Mouse (Mus musculus) forelimb bud, embryonic 11.5 days (tissue): ENCODE results near the gene Hdac7.

Experiments
- DNase-seq: peaks from one replicate; pipeline ENCODE4 v3.0.0-alpha.2; 2012; ENCODE audit warnings: low read depth, low spot score

Hdac7 gene

DNA sequence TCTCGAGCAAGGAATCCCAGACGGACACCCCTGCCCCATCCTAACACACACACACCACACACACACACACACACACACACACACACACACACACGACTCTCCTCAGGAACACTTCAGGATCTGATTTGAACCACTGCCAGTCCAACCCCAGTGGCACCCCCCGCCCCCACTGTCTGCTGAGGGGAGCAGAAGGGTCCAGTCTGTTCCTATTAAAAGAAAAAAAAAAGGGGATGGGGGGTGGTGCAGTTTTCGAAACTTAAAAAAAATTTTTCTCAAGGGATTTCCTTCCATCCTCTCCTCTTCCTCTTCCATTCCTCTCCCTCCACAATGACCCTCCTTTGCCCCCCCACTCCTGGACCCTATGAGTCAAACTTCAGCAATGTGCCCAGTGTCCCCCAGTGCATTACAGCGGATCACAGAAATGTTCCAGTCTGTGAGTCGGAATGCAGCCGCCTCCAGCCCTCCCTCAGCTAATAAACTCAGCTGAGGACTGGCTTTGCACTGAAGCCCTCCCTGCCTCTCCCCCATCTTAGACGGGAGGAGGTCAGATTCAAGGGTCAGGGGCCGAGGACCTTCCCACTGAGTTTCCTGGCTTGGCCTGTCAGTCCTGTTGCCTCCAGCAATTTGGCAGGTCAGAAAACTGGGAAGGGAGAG is 12.2 kb downstream of the Hdac7 start:
- no peak for DNase-seq

DNA sequence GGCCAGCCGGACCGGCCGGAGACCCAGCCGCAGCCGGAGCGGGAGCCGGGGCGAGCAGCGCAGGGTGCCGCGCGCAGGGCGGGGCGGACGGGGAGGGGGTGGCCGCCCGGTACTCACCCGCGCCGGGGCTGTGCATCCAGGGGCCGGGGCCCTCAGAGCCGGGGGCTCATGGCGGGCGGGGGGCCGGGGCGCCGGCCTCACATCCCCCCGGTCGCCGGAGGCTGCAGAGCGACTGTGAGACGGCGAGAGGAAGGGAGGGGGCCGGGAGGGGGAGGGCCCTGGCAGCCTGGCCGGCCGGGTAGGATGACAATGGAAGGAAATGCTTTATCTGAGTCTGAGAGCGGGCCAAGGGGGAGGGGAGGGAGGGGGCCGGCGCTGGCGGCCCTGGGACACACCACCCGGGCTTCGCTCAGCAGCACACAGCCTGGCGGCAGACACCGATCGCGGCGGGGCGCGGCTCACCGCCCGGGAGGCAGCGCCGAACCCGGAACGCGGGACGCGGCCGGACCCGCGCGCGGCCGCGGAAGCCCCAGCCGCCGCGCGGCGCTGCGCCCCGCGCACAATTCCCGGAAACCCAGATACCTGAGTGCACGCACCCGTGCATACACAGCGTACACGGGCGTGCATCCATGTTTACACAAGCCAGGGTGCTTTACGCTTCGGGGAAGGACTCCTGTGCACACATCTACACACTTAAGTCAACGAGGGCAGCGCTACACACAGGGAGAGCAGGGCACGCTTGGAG is 12.9 kb downstream of the Hdac7 start:
- peak; percentile 65 for DNase-seq

DNA sequence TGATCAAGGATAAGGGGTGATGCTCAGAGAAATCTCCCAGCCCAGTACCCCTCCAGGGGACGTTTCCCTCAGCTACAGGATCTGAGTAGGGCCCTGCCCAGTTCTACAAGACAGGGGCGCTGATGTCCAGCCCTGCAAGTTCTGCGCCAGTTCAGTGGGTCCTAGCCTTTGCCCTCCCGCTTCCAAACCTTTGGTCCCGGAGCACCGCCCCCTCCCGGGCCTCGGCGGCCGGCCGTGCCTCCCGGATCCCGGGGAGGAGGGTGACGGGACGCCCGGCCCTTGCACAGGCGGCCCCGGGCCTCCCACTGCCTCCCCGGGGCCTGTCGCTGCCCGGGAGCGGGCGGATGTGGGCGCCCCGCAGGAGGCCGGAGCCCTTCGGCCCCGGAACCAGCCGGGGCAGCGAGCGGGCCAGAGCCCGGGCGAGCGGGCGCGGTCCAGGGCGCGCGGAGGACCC is 13.5 kb downstream of the Hdac7 start:
- no peak for DNase-seq

DNA sequence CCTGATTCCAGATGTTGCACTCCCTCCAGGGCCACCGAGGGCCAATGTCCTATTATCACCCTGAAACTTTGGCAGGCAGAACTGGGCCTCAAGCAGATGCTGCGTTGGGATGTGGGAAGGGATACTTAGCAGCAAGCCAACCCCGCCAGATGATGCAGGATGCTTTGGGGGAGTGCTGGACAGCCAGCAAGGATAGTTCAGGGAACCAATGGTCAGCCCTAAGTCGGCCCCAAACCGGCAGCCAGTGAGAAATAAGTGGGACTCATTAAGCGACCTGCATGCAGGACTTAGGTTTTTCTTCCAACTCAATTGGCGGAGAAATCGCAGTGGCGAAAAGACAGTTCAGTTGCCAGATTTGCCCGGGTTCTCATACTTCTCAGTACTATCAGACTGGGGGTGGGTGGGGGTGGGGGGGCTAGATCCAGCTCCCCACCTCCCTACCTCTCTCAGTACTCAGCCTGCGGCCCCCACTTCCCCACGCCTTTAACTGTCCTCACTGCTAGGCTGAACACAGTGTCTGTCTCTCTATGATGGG is 14.0 kb downstream of the Hdac7 start:
- DNase-seq, result no peak

DNA sequence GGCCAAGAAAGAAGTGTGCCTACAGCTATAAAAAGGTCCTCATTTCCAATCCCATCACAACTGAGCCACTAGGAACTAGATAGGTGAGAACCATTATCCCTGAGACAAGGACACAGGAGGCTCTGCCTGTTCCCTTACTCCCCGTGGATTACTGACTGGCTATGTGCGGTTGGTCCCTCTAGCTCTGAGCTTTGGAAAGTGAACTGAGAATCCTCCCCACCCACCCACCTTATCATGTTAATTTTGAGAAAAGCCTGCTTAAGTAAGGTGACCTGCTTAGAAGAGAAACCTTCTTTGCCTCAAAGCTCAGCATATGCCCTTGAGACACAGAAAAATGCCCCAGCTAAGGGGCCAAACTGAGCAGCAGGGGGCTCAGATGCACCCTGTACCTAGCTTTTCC is 14.9 kb downstream of the Hdac7 start:
- DNase-seq, result no peak

DNA sequence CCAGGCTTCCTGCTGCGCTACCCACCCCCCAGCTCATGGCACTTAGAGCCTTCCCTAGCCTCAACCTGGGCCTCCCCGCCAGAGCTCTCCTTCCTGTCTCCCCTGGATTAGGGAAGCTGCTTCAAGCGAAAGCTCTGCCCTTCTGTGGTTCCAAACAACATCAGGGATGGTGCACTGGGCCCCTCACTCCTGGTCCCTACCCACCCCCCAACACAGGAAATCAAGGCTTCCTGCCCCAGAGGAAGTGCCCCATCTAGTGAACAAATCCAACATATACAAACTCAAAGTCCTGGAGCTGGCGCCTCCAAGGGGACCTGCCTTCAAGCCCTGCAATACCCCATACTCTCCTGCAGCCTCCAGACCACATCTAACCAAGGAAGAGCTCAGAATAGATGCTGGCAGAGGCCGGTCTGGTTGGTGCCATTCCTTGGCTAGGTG is 15.4 kb downstream of the Hdac7 start:
- no peak for DNase-seq

DNA sequence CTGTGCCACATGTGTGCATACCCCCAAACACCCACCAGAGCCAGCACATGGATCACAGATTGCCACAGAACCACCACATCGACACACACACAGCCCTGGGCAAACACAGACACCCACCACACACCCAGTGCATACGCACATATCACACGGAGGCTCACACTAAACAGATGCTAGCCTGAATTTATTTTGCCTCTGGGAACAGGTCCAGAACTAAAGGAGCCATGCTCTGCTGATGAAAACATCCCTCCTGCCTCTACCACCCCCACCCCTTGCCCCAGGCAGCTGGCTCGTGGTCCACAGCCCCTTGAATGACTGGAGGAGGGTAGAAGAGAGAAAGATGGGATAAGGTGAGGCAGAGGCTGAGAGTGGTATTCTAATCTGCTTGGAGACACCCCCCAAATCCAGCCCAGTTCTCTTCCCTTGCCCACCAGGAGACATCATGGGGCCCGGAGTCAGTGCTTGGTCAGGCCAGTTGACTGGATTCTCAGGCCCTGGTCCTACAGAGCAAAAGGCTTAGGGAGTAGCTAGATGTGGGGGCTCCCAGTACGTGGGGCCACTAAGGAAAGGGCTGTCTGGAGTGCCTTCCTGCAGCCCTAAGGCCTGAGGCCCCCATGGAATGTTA is 16.0 kb downstream of the Hdac7 start:
- no peak for DNase-seq

DNA sequence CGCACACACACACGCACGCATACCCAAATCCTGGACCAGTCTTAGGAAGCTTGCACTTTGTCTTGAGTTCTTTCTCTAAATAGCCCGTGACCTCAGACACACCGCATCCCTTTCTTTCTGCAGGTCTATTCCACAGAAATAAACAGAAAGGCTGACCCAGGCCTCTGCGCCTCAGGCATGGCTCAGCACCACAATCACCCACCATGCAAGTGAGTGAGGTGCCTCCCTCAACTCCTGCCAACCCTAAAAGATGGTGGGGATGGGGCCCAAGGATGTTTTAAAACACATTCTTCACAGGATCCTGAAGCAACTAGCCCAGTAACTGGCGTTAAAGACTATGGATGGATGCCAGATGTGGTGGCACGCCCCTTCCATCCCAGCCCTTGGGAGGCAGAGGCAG is 16.9 kb downstream of the Hdac7 start:
- DNase-seq, result no peak

DNA sequence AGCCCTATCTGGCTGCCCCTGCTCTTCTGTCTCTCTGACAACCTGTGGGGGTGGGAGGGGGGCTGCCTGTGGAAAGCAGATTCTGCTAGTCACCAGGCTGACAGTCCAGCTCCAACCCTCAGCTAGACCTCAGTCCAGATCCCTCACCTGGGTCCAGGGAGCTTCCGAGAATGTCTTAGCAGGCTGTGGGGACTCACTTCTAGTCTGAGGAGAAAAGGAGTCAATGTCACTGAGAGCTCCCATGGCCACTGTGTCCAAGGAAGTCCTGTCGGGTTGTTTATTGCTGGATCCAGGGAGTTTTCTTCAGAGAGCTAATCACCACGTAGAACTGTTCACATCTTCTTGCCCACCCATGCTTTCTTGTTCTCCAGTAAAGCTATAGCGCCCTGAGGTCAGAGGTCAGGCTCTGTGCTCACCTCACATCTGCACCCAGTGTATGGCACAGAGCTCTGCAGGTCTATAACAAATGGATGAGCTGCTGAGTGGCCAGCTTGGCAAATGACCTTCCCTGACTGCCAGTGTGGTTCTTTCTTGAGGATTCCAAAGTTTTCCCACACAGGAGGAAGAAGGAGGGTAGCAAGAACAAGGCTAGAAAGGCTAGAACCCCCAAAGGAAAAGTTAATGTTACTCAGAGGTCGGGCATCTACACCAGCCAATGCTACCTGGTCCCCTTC is 17.6 kb downstream of the Hdac7 start:
- DNase-seq, result no peak

DNA sequence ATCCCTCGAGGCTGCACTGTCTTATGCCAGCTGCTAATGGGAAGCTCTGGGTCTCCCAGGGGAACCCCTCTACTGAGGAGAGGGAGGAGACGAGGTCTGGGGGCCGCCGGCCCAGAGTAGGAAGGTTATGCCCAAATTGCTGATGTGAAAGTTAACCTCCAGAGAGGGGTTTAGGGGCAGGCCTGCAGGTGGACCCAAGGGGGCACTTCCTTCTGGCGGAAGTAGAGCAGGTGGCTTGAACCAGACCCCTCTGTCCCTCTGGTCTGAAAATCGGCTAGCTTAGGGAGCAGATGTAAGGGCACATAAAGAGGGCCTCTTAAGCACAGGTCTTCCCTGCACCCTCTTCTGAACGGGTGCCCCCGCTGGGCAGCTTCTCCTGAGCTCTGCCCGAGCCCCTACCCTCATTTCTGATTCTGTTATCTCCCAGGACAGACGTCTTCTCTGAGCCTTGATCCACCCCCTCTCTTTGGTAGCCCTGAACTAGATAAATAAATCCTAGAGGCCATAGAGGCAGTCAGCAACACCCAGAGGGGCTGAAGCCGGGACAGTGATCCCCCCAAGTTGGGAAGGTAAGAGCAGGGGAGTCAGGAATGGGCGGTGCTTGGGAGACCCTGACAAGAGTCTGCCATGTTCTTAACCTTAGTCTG is 18.2 kb downstream of the Hdac7 start:
- DNase-seq, result no peak

DNA sequence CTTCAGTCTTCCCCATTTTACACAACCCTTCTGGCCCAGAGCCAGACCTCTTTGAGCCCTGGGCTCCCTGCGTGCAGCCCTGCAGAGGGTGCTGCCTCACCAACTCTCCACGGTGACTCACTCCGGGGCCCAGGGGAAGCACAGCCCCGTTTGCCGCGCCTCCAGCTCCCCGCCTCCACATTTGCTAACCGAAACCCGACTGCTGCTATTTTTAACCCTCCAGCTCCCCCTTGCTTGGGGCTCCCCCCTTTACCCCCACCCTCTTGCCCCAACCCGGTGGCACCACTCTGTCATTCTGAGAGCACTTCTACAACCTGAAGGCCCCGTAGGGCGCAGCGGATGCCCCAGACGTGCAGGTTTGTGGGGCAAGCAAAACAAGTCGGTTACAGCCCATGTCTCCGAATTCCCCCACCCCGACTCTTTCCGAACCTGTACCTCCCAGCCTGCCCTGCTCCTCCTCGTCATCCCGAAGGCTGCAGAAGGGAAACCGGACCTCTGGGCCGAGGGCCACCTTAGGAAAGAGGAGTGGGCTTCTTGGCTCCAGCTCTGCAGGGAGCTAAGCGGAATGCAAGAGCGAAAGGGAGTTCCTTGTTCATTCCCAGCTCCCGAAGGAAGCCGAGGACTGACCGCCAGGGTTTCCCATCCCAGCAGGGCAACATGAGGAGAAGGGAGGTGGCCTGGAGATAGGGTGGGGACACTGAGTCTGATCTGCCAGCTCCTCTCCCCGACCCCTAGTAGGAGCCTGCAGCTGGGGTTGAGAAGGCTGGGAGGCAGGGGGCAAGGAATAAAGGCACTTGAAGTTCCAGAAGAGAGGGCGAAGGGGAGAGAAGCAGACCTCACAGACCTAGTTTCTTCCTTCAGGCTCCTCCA is 19.0 kb downstream of the Hdac7 start:
- no peak for DNase-seq

DNA sequence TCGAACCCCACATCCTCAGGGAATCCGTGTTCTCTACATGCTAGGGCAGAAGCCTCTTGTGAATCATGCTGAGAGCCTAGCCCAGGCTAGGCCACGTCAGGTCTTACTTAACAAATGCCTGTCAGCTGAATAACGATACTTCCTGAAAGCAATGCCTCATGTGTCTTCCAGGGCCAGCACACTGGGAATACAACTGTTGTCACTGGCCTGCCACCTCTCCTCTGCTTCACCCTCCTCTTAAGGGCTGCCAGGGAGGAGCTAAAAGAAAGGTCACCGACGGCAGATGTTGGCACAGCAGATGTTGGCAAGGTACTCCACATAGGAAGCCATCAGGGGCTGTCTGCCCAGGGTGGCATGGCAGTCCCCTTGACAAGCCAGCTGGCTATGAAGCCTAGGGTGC is 20.3 kb downstream of the Hdac7 start:
- no peak for DNase-seq

DNA sequence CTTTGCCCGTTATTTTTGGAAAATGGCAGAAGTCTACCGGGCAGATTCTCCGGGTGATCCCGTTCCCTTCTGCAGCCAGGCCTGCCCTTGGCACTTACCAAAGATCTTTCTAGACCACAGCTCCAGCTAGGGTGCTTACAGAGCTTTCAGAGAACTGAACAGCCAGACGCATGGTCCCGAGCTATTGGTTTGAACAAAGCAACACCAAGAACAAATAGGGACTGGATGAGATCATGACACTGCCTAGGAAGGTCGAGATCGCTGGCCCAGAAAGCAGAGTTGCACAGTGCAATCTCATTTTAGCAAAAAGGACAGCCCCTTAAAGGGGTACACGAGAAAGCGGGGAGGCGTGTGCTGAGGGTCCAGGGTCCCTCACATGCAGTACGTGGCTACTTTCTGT is 20.8 kb downstream of the Hdac7 start:
- DNase-seq, result no peak

DNA sequence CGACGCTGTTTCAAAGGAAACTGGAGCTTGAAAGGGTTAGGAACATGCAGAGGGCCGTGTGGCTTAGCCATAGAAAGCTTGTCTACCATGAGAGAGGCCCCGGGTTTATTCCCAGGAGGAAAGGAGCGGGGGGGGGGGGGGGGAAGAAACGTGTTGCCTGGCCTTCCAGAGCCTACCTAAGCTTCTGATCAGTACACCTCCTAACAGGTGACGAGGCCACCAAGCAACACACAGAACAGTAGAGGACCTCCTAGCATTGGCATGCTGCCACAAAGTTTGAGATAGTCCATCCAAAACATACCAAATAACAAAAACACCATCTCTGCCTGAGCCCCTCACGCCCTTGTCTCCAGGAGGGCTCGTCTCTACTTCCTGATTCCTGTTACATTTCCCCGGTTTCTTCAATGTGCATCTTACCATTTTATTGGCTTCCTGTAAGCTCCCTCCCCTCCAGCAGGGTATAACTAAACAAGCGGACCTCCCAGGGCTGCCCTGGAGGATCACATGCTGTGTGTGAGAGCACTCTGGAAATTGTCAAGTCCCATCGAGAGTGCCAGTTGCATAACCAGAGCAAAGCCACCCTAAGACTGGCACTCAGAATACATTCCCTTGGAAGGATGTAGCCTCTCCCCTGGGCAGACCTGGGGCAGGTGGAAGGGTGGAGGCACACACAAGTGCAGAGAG is 21.6 kb downstream of the Hdac7 start:
- DNase-seq, result no peak

DNA sequence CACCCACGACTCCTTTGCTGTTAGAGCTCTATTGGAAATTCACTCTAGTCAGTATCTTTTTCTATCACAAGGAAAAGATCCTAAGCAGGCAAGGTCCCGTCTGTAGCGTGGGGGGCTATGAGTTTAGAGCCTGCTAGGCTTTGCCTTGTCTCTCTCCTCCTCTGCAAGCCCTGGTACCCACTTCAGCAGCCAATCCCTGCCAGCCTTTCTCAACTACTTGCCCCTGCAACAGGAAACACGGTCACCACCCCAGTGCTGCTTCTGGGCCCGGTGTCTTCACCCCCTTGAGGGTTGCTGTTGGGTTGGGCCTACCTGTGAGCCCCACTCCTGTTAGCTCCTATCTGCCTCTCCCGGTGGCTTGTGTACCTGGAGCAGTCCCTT is 22.3 kb downstream of the Hdac7 start:
- no peak for DNase-seq

DNA sequence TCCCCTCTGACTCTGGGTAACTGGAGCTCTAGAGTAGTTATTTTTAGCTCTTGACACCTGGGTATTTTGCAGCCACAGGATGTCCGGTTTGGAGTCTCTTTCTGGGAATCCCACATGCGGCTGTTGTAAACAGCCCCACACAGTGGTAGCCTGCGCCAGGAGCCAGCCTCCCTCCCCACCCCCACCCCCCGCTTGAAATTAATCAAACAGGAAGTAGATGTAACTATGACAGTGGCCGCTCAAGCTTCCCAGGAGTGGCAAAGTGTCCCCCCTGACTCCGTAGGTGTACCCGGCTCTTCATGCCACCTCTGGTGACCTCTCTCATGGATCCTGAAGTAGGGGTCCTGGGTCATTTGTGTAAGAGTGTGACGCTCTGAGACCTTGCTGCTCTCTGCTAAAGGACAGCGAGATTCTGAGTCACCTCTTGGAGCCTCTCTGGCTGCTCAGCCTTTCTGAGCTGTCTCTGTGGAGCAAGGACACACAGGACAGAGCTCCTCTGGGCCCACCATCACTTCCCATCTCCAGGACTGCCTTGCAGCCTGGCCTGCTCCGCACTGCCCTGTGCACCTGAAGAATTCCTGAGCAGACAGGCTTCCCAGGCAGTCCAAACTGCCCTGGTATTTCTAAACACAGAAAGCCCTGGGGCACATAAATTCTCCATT is 22.9 kb downstream of the Hdac7 start:
- DNase-seq, result no peak

DNA sequence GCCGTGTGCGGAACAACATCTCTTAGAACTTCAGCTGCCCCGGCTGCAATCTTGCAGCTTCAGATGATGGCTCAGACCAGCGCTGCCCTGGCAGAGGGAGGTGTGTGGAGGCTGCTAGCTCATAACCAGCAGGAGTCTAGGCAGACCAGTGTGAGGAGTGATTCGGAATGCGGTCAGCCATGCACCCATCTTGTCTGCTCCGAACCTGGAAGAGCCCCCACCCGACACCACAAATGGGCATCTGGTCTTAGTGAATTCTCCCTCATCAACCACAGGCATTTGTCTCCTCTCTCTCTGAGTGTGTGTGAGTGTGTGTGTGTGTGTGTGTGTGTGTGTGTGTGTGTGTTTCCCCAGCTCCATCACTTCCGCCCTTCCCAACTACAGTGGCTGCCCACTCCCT is 24.4 kb downstream of the Hdac7 start:
- no peak for DNase-seq

DNA sequence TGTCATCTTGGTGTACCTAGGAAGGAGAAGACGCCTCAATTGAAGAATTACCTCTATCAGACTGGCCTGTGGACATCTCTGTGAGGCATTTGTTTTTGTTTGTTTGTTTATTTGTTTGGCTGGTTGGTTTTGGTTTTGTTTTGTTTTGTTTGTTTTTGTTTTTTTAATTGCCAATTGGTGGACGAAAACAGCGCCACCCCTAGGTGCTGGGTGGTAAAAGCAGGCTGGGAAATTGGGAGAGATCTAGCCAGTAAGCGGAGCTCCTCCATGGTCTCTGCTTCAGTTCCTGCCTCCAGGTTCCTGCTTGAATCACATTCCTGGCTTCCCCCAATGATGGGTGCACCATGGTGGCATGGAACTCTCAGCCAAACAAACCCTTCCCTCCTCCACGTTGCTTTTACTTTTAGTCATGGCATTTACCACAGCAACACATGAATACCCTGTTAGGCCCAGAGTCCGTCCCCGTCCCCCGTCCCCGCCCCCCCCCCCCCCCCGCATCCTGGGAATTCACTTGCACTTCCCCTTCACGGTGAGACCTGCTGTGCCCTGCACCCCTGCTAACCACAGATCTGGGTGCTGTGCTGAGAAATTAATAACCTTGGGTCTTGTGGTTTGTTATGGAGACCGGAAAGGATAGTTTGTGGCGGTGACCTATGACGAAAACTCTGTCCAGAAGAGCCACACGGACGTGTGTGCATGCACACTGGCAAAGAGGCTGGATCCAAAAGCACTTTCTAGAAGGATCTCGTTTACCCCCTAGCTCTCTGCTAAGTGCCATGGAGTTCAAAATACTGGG is 27.9 kb downstream of the Hdac7 start:
- no peak for DNase-seq

DNA sequence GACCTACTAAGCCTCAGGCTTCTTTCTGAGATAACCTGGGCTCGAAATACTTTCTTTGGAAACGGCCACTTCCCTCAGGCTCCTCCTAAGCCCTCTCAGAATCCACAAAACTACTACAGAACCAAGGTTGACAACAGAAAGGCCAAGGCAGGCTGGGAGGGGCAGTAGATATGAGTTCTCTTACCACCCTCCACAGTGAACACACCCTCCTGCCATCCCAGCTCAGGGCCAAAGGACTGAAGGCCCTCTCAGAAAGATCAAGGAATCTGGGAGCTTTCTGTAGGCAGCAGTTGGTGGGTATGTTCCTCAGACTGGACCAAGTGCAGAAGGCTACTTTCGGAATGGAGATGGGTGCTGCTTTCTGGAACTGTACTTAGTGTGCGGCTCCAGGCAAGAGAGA is 29.0 kb downstream of the Hdac7 start:
- no peak for DNase-seq
